Mouse (Mus musculus) heart, adult 9 months (tissue): Measurements from ENCODE around the gene Raet1d.
"Not testable (repeated sequence)": the region's sequence is repeated elsewhere in the genome, so short reads cannot be mapped to it uniquely, and the experiment has no call there.

Experiments
- DNase-seq, 2 experiments: peaks; one replicate each; pipeline ENCODE4 v3.0.0; 2022; ENCODE audit warnings: low spot score in 2 of 2

Gene Raet1d

DNA sequence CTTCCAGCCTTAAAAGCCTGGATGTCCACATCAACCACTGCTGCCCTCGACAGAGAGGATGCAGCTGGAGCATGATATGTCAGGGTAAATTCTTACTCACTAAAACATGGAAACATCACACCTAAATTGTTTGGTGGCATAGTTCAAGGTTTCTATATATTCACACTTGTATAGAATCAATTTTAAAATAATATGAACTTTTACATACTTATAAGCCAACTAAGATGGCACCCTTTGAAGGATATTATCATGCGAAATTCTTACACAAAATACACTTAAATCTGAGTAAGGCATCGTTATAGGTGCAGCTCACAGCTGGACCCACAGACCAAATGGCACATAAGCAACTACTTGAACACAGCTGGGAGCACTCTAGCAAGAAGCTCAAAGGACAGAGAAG is at the start of gene Raet1d:
Gene Raet1d, plus strand, starts transcription at position 301 of the 400 bp plus-strand sequence.
- DNase-seq = not testable (repeated sequence)

DNA sequence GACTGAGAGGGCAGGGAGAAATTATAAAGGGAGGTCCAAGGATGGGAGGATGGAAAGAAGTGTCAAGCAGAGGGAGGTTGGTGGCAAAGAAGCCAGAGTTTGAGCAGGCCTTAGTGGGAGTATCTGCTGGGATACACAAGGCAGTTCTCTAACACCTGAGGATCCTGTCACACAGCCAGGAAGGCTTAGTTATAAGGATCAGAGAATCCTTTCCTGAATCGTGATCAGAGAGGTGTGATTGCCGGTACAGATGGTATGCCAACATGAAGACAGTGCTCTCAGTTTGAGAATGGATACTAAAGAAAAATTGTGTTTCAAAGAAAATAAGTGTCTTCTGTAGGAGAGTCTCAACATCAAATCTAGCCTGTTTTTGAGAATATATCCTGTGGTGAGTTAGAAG is 37.5 kb upstream of the Raet1d start:
- DNase-seq = no peak

DNA sequence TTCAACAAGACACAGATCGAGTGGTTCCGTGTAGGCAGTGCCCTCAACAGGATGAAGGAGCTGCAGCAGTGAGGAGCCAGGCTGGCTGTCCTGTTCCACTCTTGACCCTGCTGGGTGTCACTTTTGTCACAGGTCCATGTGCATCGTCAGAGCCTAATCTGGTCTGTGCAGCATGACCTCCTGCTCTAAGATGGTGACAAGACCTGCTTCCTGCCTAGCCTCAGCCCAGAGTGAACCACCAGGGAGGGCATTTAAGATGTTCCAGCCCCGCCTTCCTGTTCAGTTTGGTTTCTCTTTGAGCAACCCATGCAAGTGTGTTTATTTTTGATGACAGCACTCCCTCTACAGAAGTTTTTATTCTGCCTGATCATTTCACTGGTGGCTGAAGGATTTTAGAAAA is 14.6 kb upstream of the Raet1d start:
- DNase-seq = not testable (repeated sequence)

DNA sequence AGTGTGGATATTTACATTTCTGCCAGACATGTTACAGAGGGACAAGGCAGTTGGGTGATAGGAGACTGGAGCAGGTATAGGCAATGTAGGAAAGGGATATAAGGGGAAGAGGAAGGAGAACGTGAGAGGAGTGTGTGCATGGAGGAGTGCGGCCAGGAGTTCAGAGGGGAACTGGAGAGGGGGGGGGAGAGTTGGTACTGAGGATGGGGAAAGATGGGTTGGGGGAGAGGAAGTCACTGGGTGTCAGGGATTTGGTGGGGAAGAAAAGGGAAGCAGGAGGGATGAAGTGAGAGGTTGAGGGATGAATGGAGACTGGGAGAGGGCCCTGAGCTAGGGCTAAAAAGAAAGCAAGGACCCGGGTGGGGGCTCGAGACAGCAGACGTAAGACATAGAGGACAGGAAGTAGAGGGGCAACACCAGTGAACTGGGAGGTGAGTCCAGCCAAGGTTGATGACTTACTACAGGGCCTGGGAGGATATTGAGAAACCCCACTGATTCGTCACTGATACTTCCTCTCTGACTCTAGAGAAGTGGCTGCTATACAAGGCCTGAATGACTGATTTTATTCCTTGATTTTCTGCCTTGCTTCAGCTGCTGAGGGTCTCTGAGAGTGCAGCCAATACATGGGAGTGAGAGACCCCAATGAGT is 6.7 kb upstream of the Raet1d start:
- not testable (repeated sequence) for DNase-seq

DNA sequence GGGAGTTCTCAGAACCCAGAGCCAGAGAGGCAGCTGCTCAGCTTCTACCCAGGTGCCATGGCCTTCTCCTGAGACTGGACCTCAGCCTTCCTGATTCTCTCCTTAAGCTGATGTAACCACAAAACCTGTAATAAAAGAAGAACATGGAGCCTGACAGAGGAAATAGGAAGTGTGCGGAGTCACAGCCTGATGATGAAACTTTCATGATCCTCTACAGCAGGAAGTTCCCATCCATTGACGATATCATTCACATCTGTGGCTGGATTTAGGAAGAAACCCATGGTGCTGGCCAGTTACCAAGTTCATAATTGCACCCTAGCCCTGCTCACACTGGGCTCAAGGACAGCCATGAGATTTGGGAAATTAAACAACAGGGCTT is 6.2 kb upstream of the Raet1d start:
- DNase-seq = not testable (repeated sequence)

DNA sequence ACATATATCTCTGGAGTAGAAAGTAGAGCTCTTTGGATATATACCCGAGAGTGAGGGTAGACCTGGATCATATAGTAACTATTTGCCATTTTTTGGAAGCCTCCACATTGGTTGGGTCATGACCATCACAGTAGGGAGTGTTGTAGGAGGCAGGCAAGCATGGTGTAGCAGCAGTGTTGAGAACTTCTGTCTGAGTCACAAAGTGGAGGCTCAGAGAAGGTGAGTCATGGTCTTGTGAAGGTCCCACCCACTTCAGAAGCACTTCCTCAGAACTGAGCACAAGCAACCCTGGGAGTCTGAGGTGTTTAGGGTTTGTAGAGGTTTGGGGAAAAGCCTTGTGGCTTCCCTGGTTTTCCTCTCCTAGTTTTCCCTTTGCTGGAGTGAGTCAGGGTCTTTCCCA is 3.0 kb upstream of the Raet1d start:
- DNase-seq = not testable (repeated sequence)

DNA sequence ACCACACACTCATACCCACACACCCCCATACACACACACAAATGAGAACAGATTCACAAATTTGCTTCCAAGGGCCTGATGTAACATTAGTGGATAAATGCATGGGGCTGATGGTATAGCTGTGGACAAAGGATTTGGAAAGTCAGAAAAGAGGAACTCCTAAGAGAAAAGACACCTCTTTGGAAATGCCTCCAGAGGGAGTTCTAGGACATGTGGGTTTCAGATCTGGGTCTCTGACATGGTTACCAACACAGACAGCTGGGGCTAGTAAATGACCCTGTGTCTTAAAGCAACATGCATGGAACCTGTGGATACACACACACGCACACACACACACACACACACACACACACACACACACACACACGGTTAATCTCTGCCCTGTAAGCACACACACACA is 605 bp downstream of the Raet1d start:
- DNase-seq = not testable (repeated sequence)

DNA sequence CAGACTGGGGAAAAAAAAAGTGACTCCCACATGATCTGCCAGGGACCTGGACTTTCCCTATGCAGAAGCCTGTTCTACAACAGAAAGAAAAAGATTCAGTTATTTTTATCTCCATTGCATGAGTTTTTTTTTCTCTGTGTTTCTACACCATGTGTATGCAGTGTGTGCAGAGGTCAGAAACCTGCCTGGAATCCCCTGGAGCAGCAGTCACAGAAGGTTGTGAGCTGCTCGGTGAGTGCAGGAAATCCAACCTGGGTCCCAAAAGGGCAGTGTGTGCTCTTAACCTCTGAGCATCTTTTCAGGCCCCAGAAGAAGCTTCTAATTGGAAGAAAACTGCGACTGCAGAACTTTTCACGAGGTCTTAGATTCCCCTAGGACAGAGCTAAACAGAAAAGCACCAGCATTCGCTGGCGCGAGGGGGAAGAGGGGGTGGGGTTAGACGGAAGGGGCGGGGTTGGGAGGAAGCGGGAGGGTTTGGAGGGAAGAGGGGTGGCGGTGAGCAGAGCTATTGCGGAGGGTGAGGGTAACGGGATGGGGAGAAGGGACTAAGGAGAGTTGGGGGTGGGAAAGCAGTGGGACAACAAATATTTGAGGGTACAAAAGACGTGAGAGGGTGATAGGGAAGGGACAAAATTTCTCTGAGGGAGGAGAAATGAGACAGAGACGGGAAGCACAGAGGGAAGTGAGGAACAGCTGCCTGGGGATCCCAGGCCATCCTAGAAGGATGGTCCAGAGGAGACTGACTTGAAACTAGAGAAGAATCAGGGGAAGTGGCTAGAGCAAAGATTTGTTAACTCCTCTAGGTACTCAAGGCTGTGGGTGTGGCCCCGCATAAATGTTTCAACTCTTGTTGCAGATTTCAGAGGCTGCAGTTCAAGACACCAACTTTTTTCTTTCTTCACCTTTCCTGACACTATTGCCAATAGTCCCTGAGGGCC is 1.3 kb downstream of the Raet1d start:
- DNase-seq = not testable (repeated sequence)

DNA sequence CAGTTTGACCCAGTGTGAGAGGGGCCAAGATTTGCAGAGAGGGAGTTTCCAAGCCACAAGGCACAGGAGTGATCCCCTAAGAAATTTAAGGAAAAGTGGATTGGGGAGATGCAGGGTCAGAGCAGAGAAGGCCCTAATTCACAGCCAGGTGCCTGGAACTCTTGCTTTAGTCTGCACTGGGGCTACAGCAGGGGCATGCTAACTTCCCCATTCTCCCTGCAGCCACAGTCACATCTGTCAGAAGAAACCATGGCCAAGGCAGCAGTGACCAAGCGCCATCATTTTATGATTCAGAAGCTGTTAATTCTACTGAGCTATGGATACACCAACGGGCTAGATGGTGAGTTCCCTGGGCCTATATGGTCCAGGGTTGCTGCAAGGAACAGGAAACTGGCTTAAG is 2.1 kb downstream of the Raet1d start:
- not testable (repeated sequence) for DNase-seq

DNA sequence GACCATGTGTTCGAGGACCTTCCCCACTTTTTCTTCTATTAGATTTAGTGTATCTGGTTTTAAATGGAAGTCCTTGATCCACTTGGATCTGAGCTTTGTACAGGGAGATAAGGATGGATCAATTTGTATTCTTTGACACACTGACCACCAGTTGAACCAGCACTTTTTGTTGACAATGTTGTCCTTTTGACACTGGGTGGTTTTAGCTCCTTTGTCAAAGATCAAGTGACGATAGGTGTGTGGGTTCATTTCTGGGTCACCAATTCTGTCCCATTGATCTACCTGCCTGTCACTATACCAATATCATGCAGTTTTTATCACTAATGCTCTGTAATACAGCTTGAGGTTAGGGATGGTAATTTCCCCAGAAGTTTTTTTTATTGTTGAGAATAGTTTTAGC is 4.6 kb downstream of the Raet1d start:
- not testable (repeated sequence) for DNase-seq

DNA sequence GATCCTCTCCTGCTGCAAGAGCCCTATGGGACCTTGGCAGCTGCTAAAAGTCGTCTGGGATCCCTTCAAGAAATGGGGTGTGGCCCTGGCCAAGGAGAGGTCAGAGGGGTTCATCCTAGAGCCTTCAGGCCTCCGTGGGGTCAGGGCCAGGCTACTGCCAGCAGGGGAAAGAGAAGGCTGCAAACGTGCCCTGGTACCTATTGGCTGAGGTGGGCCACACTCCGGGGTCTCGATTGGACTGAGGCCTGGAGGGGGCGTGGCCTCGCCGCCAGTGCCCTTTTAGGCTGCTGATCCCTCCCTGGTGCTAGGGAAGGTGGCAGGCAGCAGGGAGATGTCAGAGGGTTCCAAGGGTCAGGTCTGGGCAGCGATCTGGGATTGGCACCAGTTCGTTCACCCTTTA is 20.9 kb downstream of the Raet1d start:
- DNase-seq = not testable (repeated sequence)

DNA sequence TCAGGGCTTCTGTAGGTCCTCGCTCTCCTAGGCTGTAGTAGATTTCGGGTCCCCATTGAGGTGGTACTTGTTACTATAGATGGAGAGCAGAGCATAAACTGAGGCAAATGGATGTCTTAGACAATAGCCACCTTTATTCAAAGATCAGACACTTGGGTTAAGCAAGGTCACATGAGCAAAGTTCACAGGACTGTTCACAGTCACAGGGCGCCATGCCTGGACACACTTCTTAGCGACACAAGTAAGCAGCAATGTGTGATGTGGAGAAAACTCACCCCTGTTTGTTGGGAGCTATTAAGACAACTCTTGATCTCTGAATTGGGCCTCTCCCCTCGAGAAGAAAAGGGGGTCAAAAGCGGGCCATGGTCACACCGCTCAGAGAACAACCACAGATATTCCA is 29.8 kb downstream of the Raet1d start:
- DNase-seq = not testable (repeated sequence)

DNA sequence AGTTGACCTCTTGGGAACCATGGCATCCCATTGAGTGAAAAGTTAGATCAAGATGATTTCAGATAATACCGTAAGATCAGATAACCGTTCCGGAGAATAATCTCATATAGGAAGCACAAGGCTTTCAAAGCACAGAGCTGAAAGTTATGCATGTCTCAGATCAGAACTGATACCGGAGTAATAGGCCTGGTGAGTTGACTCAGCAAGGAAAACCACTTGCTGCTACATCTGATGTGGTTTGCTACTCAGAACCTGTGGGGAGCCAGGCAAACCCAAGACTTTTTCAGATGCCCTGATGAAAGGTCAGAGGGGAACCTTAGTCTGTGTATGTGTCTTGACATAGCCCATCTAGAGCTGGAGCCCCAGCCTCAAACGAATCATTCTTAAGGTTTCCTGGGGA is 31.3 kb downstream of the Raet1d start:
- not testable (repeated sequence) for DNase-seq

DNA sequence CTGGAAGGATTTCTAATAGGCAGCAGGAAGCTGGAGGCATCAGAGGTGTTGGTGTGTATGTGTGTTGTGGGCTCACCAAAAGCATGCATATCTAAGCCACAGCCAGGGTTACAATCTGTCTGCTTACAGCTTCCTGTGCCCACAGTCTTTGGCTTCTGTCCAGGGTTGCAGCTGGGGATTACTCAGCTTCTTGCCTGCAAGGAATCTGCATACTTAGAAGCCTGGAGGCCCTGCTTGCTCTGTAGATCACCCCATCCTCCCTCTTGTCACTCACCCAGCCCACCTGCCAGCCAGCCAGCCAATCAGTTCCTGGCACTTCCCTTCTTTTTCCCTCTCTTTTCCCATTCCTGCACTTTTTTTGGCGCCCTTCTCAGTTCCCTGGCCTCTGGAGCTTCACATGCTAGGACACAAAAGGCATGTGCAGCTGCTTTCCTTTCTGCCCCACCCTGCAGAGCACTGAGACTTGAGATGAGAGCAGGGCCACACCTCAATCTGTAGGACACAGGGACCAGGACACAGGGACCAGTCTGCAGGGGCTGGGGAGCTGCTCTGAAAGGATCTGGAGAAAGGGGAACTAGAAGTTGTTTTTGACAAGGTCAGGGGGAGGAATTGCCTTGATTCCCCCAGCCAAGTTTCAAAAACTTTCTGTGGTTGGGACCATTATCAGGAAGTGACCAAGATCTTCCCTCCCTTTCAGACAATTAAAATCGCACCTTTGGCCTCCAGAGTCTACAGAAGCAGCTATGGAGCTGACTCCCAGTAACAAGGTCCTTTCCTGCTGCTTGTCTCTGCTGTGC is 32.9 kb downstream of the Raet1d start:
- DNase-seq = not testable (repeated sequence)

DNA sequence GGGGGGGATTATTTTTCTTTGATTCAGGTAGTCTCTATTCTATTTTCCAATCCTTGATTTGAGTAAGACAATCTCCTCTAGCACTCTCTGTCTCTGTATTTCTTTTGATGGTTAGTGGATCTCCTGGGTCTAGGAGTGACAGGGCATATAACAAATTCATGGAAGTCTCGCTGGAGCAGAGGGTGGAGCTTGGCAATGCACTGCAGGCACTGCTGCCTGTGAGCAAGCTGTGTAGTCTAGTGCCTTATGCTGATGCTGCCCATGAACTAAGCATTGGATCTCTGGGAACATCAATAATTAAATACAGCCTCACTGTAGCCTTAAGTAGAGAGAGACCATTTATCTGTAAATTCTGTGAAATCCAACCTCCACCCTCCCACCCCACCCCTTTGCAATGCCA is 36.3 kb downstream of the Raet1d start:
- DNase-seq = not testable (repeated sequence)

DNA sequence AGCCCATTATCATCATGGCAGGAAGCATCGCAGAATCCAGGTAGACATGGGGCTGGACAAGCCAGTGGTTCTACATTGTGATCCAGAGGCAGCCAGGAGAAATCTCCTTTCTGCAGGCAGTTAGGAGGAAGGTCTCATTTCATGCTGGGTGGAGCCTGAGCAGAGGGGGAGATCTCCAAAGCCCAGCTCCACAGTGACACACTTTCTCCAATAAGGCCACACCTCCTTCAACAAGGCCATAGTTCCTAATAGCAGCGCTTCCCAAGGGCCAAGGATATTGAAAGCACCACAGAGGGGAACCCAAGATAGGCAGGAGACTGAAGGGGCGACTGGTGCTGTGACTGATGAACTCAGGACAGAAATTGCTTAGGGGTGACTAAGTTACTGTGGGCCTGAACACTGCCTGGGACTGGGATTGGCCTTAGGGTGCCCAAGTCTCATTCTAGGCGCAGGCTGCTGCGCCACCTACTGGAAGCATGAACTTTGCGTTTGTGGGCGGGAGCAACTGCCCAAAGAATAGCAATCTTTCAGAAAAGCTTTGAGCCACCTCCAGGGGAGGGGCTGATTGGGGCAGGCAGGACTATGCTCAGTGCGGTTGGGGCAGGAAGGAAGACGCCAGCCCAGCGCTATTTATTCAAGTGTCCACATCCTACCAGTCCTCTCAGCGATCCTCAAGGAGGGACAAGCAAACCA is 42.0 kb downstream of the Raet1d start:
- peak; percentile 4 to 11 for DNase-seq

DNA sequence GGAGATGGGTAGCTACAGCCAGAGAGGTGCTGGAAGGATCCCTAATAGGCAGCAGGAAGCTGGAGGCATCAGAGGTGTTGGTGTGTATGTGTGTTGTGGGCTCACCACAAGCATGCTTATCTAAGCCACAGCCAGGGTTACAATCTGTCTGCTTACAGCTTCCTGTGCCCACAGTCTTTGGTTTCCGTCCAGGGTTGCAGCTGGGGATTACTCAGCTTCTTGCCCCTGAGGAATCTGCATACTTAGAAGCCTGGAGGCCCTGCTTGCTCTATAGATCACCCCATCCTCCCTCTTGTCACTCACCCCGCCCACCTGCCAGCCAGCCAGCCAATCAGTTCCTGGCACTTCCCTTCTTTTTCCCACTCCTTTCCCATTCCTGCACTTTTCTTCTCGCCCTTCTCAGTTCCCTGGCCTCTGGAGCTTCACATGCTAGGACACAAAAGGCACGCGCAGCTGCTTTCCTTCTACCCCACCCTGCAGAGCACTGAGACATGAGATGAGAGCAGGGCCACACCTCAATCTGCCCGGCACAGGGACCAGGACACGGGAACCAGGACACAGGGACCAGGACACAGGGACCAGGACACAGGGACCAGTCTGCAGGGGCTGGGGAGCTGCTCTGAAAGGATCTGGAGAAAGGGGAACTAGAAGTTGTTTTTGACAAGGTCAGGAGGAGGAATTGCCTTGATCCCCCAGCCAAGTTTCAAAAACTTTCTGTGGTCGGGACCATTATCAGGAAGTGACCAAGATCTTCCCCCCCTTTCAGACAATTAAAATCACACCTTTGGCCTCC is 53.5 kb downstream of the Raet1d start:
- peak; percentile 14 to 18 for DNase-seq
